Mouse (Mus musculus): ENCODE measurements around the gene Gm17334.
"Not testable (repeated sequence)": the region's sequence is repeated elsewhere in the genome, so short reads cannot be mapped to it uniquely, and the experiment has no call there.

Gm17334 gene

DNA sequence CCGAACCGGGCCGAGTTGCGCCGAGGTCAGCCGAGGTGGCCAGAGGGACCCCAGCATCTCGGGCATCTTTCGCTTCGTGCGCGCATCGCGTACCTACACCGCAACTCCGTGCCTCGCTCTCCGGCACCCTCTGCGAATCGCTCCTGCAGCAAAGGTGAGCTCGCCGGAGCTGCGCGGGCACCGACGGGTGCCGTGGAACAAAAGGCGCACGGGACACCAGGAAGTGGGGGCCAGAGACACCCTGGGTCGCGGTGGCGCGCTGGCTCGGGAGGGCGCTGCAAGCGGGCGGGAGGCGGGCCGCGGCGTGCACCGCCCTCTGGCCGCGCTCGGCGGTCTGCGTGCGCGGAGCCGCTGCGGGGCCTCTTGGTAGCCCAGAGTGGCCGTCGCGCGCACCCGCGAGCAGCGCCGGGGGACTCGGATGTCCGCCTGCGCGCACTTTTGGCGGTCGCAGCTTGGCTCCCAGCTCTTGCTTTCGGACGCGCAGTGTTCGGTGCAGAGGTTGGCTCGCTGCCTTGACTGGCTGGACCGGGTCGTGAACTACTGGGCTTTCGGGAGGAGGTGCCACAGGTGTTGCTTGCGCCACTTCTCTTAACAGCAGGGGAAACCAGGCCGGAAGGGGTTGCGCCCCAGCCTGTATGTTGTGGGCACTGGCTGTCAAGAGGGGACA is 2.7 kb downstream of the Gm17334 start:
- peak; percentile 37 for DNase-seq

DNA sequence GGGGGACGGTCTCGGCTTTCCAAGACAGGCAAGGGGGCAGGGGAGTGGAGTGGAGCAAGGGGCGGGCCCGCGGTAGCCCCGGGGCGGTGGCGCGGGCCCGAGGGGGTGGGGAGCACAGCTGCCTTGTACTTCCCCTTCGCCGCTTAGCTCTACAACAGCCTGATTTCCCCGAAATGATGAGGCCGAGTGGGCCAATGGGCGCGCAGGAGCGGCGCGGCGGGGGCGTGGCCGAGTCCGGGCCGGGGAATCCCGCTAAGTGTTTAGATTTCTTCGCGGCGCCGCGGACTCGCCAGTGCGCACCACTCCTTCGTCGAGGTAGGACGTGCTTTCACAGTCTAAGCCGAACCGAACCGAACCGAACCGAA is 3.2 kb downstream of the Gm17334 start, which contains the start of gene Irf1:
TSS of gene Irf1 (plus strand) at position 255 of the 365 bp plus-strand sequence.
- peak; percentile 63 for DNase-seq

GRCm38 (mm10) chr11:53769185-53769576 is 3.8 kb downstream of the Gm17334 start:
- DNase-seq: no peak

DNA sequence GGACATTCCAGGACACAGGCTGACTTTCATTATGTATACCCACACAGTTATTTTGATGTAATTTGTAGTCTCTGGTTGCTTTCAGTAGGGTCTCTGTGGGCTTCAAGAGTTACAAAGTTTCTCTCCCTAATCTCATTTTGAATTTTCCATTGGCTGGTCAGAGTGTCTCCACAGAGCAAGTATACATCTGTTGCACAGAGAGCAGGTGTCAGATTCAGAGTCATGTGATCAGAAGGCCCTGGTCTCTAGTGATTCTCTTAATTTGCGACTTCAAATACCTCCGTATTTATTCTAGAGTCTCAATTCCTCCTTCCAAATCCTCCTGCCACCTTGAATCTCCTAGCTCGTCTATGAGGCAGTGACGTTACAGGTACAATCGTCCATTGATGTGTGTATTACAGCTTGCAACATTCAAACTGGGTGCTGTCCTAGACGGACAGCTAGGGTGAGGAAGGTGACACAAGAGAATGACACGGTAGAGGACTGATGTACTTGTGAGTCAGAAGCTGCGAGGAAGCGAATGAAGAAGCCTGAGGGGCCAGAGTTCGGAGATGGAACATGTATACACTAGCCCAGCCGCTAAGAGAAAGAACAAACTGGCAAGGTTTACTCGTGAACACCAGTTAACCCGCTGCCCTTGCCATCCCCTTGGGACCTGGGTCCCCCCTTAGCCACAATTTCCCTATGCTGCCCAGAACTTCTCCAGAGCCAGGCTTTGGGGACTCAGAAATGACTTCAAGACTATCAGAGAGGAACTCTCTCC is 4.4 kb downstream of the Gm17334 start:
- no peak for DNase-seq

DNA sequence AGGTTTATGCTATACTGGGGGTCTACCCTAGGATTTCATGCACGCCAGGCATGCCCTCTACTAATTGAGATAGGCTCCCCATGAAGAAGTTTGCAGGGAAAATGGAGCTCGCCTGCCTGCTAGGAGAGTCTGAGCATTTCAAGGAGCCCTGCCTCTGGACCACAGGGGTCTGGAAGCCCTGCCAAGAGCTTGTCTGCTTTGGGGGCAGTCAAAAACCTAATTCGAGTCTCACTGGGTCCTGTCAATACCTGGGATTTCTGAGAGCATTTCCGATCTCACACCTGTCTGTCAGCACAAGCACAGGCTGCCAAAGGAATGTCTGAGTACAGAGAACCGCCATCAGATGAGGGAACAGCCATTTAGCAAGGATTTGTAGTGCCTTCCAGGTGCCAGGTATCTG is 8.4 kb downstream of the Gm17334 start:
- DNase-seq: peak; percentile 19

GRCm38 (mm10) chr11:53763496-53764140 is 9.4 kb downstream of the Gm17334 start:
- peak; percentile 76 for DNase-seq

DNA sequence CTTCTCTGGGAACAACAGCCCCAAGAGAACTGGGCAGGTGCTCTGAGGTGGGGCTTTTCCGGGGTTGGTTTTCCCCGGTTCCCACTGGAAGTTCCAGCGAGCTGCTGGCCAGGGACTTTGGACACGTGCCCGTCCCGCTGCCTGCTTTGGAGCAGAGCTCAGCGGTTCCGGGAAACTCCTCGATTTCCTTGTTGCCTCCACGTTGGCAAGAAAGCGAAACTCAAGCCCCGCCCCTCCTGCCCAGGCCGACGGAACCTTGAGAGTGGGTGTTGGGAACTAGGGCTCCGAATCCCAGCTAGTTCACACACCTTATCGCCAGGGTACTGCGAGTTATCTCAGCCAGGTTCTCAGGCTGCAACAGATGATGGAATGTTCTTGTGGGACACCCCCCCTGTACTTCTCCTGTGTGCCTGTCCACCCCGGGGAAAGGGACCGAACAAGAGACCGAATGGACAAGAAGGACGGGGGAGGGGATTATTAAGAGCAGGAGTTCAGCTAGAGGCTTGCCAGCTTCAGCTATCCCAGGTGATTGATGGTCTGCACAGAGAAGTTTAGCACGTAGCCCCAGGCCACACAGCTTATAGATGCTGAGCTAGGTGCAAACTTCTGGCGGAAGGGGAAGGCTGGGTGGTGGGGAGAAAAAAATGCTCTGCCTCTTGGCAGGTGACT is 10.0 kb downstream of the Gm17334 start:
- peak; percentile 56 for DNase-seq

DNA sequence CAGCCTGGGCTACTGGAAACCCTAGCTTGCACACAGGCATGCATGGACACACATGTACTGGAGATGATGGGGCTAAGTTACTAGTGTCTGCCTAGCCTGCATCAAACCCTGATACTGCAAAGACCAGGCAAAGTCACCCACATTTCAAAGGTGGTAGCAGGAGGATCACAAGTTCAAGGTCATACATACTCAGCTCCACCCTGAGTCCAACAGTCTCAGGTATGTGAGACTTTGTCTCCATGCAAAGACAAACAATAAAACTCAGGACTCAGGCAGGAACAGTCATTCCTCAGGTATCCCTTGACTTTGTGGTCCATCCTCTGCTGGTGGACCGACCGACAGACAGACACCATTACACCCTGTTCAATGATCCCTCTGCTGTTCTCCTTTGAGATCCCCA is 10.6 kb downstream of the Gm17334 start:
- DNase-seq: no peak

DNA sequence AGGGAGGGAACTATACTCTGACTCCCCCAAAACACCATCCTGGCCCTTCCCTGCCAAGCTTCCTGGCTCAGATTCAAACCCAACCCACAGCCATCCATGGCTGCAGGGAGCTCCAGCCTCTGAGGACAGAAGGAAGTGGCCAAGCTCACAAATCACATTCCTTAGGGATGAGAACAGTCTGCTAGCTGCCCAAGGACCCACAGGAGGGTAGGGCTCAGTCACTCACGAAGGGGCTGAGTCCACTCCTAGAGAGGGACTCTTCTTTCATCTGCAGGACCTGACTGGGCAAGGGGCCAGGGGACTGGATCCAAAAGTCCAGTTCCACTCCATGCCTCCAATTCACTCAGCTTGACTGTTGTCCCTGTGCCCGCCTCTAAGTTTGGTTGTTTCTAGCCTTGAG is 11.2 kb downstream of the Gm17334 start:
- peak; percentile 42 for DNase-seq

DNA sequence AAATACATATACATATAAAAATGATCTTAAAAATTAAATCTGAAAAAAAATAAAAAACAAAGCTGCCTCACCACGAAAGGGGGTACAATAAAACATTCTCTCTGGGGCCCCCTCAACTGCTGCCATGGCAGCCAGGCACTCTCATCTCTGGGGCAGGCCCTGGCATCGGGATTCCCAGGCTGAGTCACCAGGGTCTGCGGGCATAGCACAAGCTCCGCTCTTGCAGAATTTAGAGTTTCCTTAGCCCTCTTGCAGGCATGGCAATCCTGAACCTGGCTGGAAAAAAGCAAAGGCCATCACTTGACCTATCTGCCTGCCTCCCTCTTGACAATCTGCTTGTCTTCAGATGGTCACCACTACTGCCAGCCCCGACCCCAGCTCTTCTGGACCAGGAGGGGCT is 11.7 kb downstream of the Gm17334 start:
- DNase-seq: no peak

DNA sequence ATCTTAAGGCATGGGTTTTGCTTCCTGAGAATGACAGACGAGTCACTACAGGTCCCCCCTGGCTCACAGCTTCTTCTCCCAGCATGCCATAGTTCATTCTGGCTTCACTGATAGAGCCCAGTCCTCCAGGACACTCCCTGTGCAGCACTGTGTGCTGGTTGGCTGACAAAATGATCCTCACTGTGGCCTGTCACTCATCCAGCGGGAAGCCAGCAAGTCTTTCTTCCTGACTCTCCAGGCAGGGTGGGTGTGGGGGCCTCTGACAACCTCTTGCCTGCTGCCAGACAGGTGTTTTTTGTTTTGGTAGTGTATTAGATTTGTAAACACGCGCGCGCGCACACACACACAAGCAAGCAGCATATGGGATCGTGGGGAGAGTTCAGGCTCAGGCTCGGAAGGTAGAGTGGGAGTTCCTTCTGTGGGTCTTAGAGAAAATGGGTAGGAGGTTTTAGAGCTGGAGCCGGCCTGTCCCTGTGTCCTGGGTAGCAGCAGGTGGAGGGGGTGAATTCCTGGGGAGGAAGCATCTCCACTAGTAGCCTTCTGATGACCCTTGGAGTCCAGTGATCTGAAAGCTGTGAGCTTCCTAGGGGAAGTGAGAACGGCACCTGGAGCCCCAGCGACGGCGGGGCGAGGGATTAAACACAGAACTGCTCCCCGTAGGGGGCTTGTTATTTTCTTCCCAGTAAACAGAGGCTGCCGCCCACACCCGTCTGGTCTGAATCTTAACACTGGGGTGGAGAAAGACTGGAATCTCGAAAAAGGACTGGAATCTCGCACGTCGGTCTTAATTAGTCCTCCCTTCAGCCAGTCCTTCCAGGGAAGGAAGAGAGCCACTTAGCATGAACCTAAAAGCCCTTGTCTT is 13.2 kb downstream of the Gm17334 start:
- no peak for DNase-seq

GRCm38 (mm10) chr11:53758791-53759351 is 14.1 kb downstream of the Gm17334 start:
- DNase-seq: no peak

DNA sequence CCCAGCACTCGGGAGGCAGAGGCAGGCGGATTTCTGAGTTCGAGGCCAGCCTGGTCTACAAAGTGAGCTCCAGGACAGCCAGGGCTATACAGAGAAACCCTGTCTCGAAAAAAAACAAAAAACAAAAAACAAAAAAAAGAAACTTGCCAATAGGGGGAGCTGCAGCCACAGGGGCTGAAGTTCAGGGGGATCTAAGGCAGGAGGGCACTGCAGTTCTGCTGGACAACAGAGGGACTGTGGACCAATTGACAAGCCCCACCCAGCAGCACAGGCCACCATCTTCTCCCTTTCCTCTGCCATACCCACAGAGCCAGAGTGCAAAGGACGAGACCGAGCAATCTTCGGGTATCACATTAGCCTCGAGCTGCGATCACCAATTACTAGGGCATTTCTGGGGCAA is 15.0 kb downstream of the Gm17334 start:
- not testable (repeated sequence) for DNase-seq

- DNase-seq: no peak
These were observed 15.4 kb downstream of the Gm17334 start for GRCm38 (mm10) chr11:53757612-53758011.

GRCm38 (mm10) chr11:53755011-53755595 is 17.9 kb downstream of the Gm17334 start:
- DNase-seq: no peak

- no peak for DNase-seq
These were observed 23.2 kb downstream of the Gm17334 start for GRCm38 (mm10) chr11:53749716-53750352.

DNA sequence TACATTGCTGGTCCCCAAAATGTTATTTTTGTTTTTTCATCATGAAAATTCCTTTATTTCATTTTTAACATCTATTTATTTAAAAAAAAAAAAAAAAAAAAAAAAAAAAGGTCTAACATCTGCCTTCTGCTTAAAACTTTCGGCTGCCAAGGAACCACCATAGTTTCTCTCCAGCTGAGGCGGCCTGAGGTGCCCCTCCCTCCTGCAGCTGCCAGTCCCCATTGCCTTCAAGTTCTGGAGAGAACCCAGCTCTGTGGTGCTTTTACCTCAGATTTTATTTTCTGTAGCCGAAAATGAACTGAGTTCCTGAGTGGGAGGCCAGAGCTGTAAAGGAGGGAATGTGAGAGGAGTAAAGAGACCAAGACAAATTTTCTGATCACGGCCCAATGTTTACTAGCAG is 23.7 kb downstream of the Gm17334 start:
- no peak for DNase-seq

GRCm38 (mm10) chr11:53748614-53749013 is 24.4 kb downstream of the Gm17334 start:
- DNase-seq: no peak

- no peak for DNase-seq
These were observed 25.0 kb downstream of the Gm17334 start for GRCm38 (mm10) chr11:53747985-53748384.

GRCm38 (mm10) chr11:53745260-53745659 is 27.7 kb downstream of the Gm17334 start:
- no peak for DNase-seq

GRCm38 (mm10) chr11:53742353-53742752 is 30.6 kb downstream of the Gm17334 start:
- no peak for DNase-seq

Measured in cerebellum, adult 11-12 months (tissue).